ENCODE assay signal across 22 mouse cellular contexts in genomic region chr7:39727935-39728557, GRCm38 (mm10).
DNase-seq lines count a peak whose midpoint lies in the region; ATAC-seq lines count a peak whose summit lies in the region.
"Had no signal": no experiment of that assay in that cellular context is flagged by ENCODE, and none has a peak within 500 bp of the region (broad histone marks: within the 10 kb centered on the region; RNA-seq: fewer than 3 reads in every experiment).

No protein-coding gene starts in this region.

- no peak overlapping the region for H3K27ac ChIP-seq in forebrain, embryonic 12.5 days
- H3K27ac ChIP-seq in forebrain, embryonic 16.5 days (ENCODE audit: low read length) = no peak overlapping the region
- no peak overlapping the region for H3K27ac ChIP-seq in midbrain, embryonic 16.5 days (ENCODE audit: low read length)
- H3K27ac ChIP-seq in midbrain, embryonic 15.5 days = no peak overlapping the region
- H3K27ac ChIP-seq in hindbrain, embryonic 15.5 days (replicated peaks) = no peak overlapping the region
- H3K27ac ChIP-seq: embryonic facial prominence, embryonic 15.5 days; heart, embryonic 10.5 days; intestine, embryonic 15.5 days; left cerebral cortex, adult 2 months; liver, embryonic 14.5 days; stomach, postnatal 0 days had no signal

- peaks cover 19% of the 10 kb centered on the region for H3K4me1 ChIP-seq in forebrain, embryonic 12.5 days
- no peaks in the 10 kb centered on the region for H3K4me1 ChIP-seq in forebrain, embryonic 16.5 days (replicated peaks; ENCODE audit: control insufficient read depth, insufficient read depth, low read length)
- H3K4me1 ChIP-seq in midbrain, embryonic 16.5 days (ENCODE audit: control insufficient read depth, insufficient read depth, low read length) = no peaks in the 10 kb centered on the region
- peaks cover 3% of the 10 kb centered on the region for H3K4me1 ChIP-seq in midbrain, embryonic 15.5 days
- 0 out of 2 replicates have a peak, but pooled peaks cover 7% of the 10 kb centered on the region for H3K4me1 ChIP-seq in hindbrain, embryonic 15.5 days (replicated peaks)
- H3K4me1 ChIP-seq: embryonic facial prominence, embryonic 15.5 days; heart, embryonic 10.5 days; intestine, embryonic 15.5 days had no signal

- H3K9ac ChIP-seq in forebrain, embryonic 12.5 days = no peak overlapping the region
- H3K9ac ChIP-seq in forebrain, embryonic 16.5 days (replicated peaks; ENCODE audit: low read depth, low read length) = no peak overlapping the region
- no peak overlapping the region for H3K9ac ChIP-seq in midbrain, embryonic 16.5 days (ENCODE audit: low read depth, low read length)
- H3K9ac ChIP-seq in midbrain, embryonic 15.5 days = no peak overlapping the region
- H3K9ac ChIP-seq in hindbrain, embryonic 15.5 days = no peak overlapping the region
- H3K9ac ChIP-seq: embryonic facial prominence, embryonic 15.5 days; intestine, embryonic 15.5 days; liver, embryonic 14.5 days; lung, embryonic 14.5 days had no signal

- peak overlapping the region; percentile 24 for H3K4me2 ChIP-seq in forebrain, embryonic 12.5 days
- H3K4me2 ChIP-seq in forebrain, embryonic 16.5 days (ENCODE audit: low read length) = no peak overlapping the region
- 0 out of 2 replicates have a peak overlapping the region, but pooled peaks have one; percentile 8 for H3K4me2 ChIP-seq in midbrain, embryonic 16.5 days (ENCODE audit: low read length)
- H3K4me2 ChIP-seq in midbrain, embryonic 15.5 days = no peak overlapping the region
- H3K4me2 ChIP-seq in hindbrain, embryonic 15.5 days = peak overlapping the region; percentile 13; the same call in 1 of the 2 replicates
- H3K4me2 ChIP-seq: embryonic facial prominence, embryonic 15.5 days; intestine, embryonic 15.5 days; lung, embryonic 14.5 days had no signal

- no peak overlapping the region for H3K4me3 ChIP-seq in forebrain, embryonic 12.5 days (replicated peaks)
- no peak overlapping the region for H3K4me3 ChIP-seq in forebrain, embryonic 16.5 days (replicated peaks; ENCODE audit: low read length)
- no peak overlapping the region for H3K4me3 ChIP-seq in midbrain, embryonic 16.5 days (ENCODE audit: low read depth, low read length)
- no peak overlapping the region for H3K4me3 ChIP-seq in midbrain, embryonic 15.5 days
- H3K4me3 ChIP-seq in hindbrain, embryonic 15.5 days = no peak overlapping the region
- H3K4me3 ChIP-seq: embryonic facial prominence, embryonic 15.5 days; heart, embryonic 10.5 days; intestine, embryonic 15.5 days; left cerebral cortex, adult 2 months had no signal

- peak; percentile 63; the same call in 1 of the 2 replicates for ATAC-seq in forebrain, embryonic 12.5 days (ENCODE audit: low FRiP score)
- ATAC-seq in forebrain, embryonic 16.5 days = no peak
- ATAC-seq in midbrain, embryonic 16.5 days = no peak
- no peak for ATAC-seq in midbrain, embryonic 15.5 days (replicated peaks)
- no peak for ATAC-seq in hindbrain, embryonic 15.5 days (ENCODE audit: low FRiP score, low read depth)
- ATAC-seq: intestine, embryonic 15.5 days had no signal

- H3K9me3 ChIP-seq in forebrain, embryonic 12.5 days = no peaks in the 10 kb centered on the region
- no peaks in the 10 kb centered on the region for H3K9me3 ChIP-seq in forebrain, embryonic 16.5 days (ENCODE audit: control insufficient read depth, low read length)
- no peaks in the 10 kb centered on the region for H3K9me3 ChIP-seq in midbrain, embryonic 16.5 days (replicated peaks; ENCODE audit: control insufficient read depth, low read length, poor library complexity, severe bottlenecking)
- no peaks in the 10 kb centered on the region for H3K9me3 ChIP-seq in midbrain, embryonic 15.5 days
- no peaks in the 10 kb centered on the region for H3K9me3 ChIP-seq in hindbrain, embryonic 15.5 days
- H3K9me3 ChIP-seq: embryonic facial prominence, embryonic 15.5 days; heart, embryonic 10.5 days; intestine, embryonic 15.5 days had no signal

- no peaks in the 10 kb centered on the region for H3K36me3 ChIP-seq in forebrain, embryonic 12.5 days (replicated peaks)
- H3K36me3 ChIP-seq in forebrain, embryonic 16.5 days (ENCODE audit: control insufficient read depth, insufficient read depth) = no peaks in the 10 kb centered on the region
- no peaks in the 10 kb centered on the region for H3K36me3 ChIP-seq in midbrain, embryonic 16.5 days (ENCODE audit: control insufficient read depth, insufficient read depth, low read length)
- no peaks in the 10 kb centered on the region for H3K36me3 ChIP-seq in midbrain, embryonic 15.5 days (replicated peaks)
- no peaks in the 10 kb centered on the region for H3K36me3 ChIP-seq in hindbrain, embryonic 15.5 days
- H3K36me3 ChIP-seq: embryonic facial prominence, embryonic 15.5 days; heart, embryonic 10.5 days; intestine, embryonic 15.5 days had no signal

- peaks cover 52% of the 10 kb centered on the region for H3K27me3 ChIP-seq in forebrain, embryonic 12.5 days
- no peaks in the 10 kb centered on the region; the same call in 1 of the 2 replicates for H3K27me3 ChIP-seq in forebrain, embryonic 16.5 days (replicated peaks; ENCODE audit: control insufficient read depth, insufficient read depth, low read length)
- no peaks in the 10 kb centered on the region for H3K27me3 ChIP-seq in midbrain, embryonic 16.5 days (ENCODE audit: control insufficient read depth, insufficient read depth, low read depth, low read length)
- no peaks in the 10 kb centered on the region for H3K27me3 ChIP-seq in midbrain, embryonic 15.5 days (replicated peaks)
- H3K27me3 ChIP-seq in hindbrain, embryonic 15.5 days = no peaks in the 10 kb centered on the region
- H3K27me3 ChIP-seq: embryonic facial prominence, embryonic 15.5 days; intestine, embryonic 15.5 days had no signal

- 13% methylated on average over 12 of the region's 12 CpGs for WGBS in forebrain, embryonic 12.5 days
- 3% methylated on average over 12 of the region's 12 CpGs for WGBS in forebrain, embryonic 16.5 days
- WGBS in midbrain, embryonic 16.5 days = 16% methylated on average over 12 of the region's 12 CpGs
- 13% methylated on average over 12 of the region's 12 CpGs for WGBS in midbrain, embryonic 15.5 days
- WGBS in hindbrain, embryonic 15.5 days = 14% methylated on average over 12 of the region's 12 CpGs

- peak; percentile 58 for DNase-seq in embryo, embryonic 10.5 days (ENCODE audit: low spot score)
- no peak for DNase-seq in liver
- DNase-seq: adrenal gland, adult 8-10 months; cerebellum, adult 18-20 months; cerebellum, postnatal 14 days; gastrocnemius, postnatal 10 days; heart, postnatal 4 days; kidney, adult 8-10 months; kidney, postnatal 10 days; lung, embryonic 14.5 days; right cerebral cortex, postnatal 4 days had no signal

Comparison
In these comparisons a context has a peak if more than half of its experiments do, and no peak if none do; other contexts are left out.
1. H3K4me2 ChIP-seq: peak in forebrain, embryonic 12.5 days (single experiment), midbrain, embryonic 16.5 days (single experiment) and hindbrain, embryonic 15.5 days (single experiment); none in forebrain, embryonic 16.5 days (single experiment) and midbrain, embryonic 15.5 days (single experiment).